Mouse (Mus musculus): Measurements from ENCODE around the gene Mycl. TPM values are rescaled to one million over a fixed set of nuclear protein-coding genes. Genes with fewer than 3 reads are reported as not detected.

Gene Mycl
- total RNA-seq (2012; rRNA removed) (not detected in 2 replicates), polyA plus RNA-seq (2012; ENCODE audit: insufficient read depth in 1 of 2, insufficient read length in 2 of 2, low read depth in 1 of 2, low replicate concordance in 2 of 2, missing spikeins in 1 of 2) (not detected)

DNA sequence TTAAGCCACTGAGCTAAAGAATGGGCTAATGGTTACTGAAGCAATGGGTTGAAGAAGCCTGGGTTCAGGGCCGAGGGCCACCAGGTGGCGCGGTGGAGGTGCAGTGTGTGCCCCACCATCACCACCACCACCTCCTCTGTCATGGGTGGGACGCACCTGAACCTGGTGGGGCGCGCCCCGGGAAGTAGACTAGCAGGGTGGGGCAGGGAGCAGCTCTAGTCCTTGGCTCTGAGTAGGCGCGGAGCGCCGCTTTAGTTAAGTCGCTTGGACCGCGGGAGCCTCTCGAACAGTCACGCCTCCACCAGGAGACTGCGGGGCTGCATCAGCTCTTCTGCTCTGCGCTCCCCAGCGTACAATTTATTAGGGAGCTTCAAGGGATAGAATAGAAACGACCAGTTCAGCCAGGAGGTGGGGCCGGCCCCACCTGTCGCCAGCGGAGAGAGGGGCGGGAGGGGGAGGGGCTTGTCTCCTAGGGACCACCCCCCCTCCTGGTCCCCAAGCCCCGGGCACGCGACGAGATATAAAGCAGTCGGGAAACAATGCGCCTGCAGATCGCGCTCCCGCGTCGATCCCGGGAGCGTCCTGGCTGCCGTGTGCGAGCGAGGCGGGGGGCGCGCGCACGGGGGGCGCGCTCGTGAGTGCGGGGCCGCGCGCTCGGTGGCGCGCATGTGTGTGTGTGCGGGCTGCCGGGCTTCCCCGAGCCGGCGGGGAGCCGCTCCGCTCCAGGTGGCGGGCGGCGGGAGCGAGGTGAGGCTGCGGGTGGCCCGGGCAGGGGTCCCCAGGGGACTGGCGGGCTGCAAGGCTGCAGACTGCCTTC, at the start of gene Mycl:
Gene Mycl, plus strand, starts transcription at position 249 of the 817 bp plus-strand sequence.
- TF ChIP-seq JUND (IDR thresholded peaks at IDR 0.05; ENCODE audit: low read depth, low read length) (no peak), SMC3 (IDR thresholded peaks at IDR 0.05; ENCODE audit: low read depth, low read length) (peak; percentile 52), MXI1 (IDR thresholded peaks at IDR 0.05; ENCODE audit: low read depth, low read length) (no peak), MAZ (IDR thresholded peaks at IDR 0.05; ENCODE audit: low read depth, low read length) (no peak), RAD21 (IDR thresholded peaks at IDR 0.05; ENCODE audit: low read depth, low read length) (peak; percentile 14), NRF1 (IDR thresholded peaks at IDR 0.05; ENCODE audit: insufficient read depth, low read depth, low read length, poor library complexity, severe bottlenecking) (no peak), CTCF (IDR thresholded peaks at IDR 0.05 in 2 of 3, conservative IDR thresholded peaks at IDR 0.05 in 1 of 3; ENCODE audit: control insufficient read depth in 1 of 3, insufficient read depth in 1 of 3, low read depth in 2 of 3, low read length in 3 of 3, poor library complexity in 1 of 3, severe bottlenecking in 1 of 3) (peak in 2 of 3 experiments; percentile 38 to 40; a peak in 4 of 6 replicates), GABPA (IDR thresholded peaks at IDR 0.05; ENCODE audit: low read depth, low read length) (no peak), MYC (IDR thresholded peaks at IDR 0.05; ENCODE audit: low read depth, low read length) (no peak), USF1 (IDR thresholded peaks at IDR 0.05; ENCODE audit: low read depth, low read length) (no peak), ZKSCAN1 (IDR thresholded peaks at IDR 0.05; ENCODE audit: low read depth, low read length) (no peak), GATA1 (IDR thresholded peaks at IDR 0.05; ENCODE audit: low read depth, low read length) (no peak), ETS1 (IDR thresholded peaks at IDR 0.05; ENCODE audit: low read depth, low read length) (no peak), CHD1 (IDR thresholded peaks at IDR 0.05; ENCODE audit: low read depth, low read length) (no peak), CHD2 (IDR thresholded peaks at IDR 0.05; ENCODE audit: low read length) (no peak), ZC3H11A (IDR thresholded peaks at IDR 0.05; ENCODE audit: low read depth, low read length) (0 out of 2 replicates have a peak, but pooled peaks have one; percentile 10), HCFC1 (IDR thresholded peaks at IDR 0.05; ENCODE audit: low read depth, low read length) (no peak), MAFK (IDR thresholded peaks at IDR 0.05; ENCODE audit: borderline replicate concordance, low read depth, low read length) (no peak), KAT2A (conservative IDR thresholded peaks at IDR 0.05; ENCODE audit: low read depth, low read length) (no peak), SIN3A (IDR thresholded peaks at IDR 0.05; ENCODE audit: low read length) (no peak), USF2 (IDR thresholded peaks at IDR 0.05; ENCODE audit: borderline replicate concordance in 1 of 2, insufficient read depth in 1 of 2, low read depth in 1 of 2, low read length in 2 of 2) (no peak)
- H3K79me2 ChIP-seq (ENCODE audit: control insufficient read depth, insufficient read depth, low read length, poor library complexity): no peaks in the 10 kb centered on the region
- 0 out of 4 replicates have a peak, but pooled peaks cover 0 to 4% of the 10 kb centered on the region in 2 experiments for H3K4me1 ChIP-seq (ENCODE audit: control insufficient read depth in 1 of 2, insufficient read depth in 2 of 2, low read length in 2 of 2)
- H3K4me3 ChIP-seq (ENCODE audit: control insufficient read depth in 1 of 2, insufficient read depth in 1 of 2, low read depth in 2 of 2, low read length in 2 of 2): no peak within 1 kb of the TSS
- peaks cover 0 to 2% of the 10 kb centered on the region in 2 experiments; a peak in 2 of 4 replicates for H3K36me3 ChIP-seq (ENCODE audit: control insufficient read depth in 1 of 2, insufficient read depth in 2 of 2, low read length in 2 of 2)
- no peak within 1 kb of the TSS for H3K9ac ChIP-seq (ENCODE audit: control insufficient read depth, low read depth, low read length, poor library complexity, severe bottlenecking)
- no peaks in the 10 kb centered on the region for H3K9me3 ChIP-seq (replicated peaks; ENCODE audit: insufficient read depth, low read length)
- peaks cover 0 to under 1% of the 10 kb centered on the region in 2 experiments; a peak in 1 of 4 replicates for H3K27me3 ChIP-seq (ENCODE audit: control insufficient read depth in 1 of 2, insufficient read depth in 2 of 2, low read length in 2 of 2)
- no peak for DNase-seq (ENCODE audit: low read depth, low spot score)
- H3K27ac ChIP-seq (ENCODE audit: control insufficient read depth, low read depth, low read length): no peak within 1 kb of the TSS
